Mouse (Mus musculus): ENCODE measurements around the gene Ephb2.

The Ephb2 gene

DNA sequence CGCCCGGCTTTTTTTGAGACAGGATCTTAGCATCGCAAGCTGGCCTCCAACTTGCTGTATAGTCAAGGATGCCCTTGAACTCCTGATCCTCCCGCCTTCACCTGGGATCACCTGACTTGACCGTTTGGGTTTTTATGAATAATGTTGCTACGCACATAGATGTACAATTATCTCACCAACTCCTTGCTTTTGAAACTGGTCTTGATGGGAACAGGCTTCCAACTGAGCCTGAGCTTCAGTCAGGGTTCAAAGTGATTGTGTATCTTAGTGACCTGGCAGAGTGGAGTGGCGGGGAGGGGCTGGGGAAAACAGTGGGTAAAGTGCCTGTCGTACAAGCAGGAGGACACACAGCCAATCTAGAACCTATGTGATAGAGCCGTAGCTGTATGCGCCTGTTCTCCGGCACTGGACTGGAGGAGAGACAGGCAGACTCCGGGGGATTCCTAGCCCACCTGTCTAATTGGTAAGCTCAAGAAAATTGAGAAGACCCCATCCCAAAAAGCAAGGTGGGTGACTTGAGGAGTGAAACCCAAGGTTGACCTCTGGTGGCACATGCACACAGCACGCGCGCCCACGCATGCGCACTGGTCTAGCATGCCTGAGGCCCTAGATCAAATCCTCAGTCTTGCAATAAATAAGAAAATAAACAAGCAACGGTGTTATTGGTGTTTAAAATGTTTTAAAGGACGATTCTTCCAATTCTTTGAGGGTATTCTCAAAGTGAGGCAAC, 229.9 kb downstream of the Ephb2 start:
- in situ Hi-C loops (cut with MboI, MseI) = no loop called here

DNA sequence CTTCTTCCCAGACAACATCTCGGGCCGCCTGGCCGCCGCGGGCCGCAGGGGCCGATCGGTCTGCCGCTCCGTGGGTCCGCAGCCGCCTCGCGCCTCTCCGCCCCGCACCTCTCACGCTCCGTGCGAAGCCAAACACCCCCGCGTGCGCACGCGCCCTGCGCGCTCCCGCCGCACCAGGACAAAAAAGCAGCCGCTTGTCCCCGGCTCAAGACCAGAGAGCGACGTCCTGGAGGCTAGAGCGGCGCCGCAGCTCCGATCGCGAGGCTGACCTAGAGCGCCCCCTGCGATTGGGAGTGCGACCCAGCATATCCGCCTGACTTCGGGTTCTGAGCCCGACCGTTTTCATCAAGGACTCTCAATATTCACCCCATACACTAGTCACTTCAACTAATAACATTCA, 233.2 kb downstream of the Ephb2 start, which contains the start of gene Kdm1a:
Gene Kdm1a (minus strand): TSS at position 156 of the 400 bp plus-strand sequence.
- in situ Hi-C loops (cut with MboI, MseI) = no loop called here

DNA sequence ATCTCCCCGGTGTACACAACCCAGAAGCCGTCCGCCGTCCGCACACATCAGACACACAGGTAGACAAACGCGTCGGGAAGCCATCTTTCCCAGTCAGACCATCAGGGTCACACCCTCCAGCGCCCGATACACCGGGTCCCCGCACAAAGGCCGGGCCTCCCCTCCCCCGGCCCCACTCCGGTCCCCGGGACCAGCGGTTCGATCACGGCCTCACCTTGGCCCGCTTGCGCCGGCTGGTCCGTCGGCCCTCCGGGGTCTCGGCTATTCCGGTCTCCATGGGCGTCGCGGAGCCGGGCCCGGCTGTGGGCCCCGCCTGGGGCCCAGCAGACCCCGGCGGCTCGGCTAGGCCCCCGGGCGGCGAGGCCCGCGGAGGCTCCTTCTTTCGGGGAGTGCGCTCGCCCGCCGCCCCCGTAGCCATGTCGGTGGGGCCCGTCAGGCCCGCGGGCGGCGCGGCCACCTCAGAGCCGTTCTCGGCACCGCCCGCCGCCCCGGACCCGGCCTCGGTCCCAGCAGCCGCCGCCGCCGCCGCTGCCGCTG, 233.7 kb downstream of the Ephb2 start:
- in situ Hi-C loops (cut with MboI, MseI) = no loop called here

DNA sequence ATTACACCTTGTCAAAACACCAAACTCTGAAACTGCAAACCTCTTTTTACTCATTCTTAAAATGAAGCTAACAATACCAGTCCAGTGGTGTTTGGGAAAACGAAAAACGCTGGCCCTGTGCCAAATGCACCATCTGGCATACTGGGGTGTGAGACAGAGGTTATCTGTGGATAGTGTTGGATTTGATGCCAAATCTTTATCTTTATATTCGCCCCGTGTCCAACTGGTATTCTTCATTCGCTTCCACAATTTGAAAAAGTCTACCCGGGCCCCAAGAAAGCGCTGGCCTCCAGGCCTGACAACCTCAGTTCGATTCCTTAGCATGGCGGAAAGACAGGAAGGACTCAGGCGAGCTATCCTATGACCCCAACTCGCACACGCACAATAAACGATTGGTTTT, 234.3 kb downstream of the Ephb2 start:
- in situ Hi-C loops (cut with MboI, MseI) = no loop called here

DNA sequence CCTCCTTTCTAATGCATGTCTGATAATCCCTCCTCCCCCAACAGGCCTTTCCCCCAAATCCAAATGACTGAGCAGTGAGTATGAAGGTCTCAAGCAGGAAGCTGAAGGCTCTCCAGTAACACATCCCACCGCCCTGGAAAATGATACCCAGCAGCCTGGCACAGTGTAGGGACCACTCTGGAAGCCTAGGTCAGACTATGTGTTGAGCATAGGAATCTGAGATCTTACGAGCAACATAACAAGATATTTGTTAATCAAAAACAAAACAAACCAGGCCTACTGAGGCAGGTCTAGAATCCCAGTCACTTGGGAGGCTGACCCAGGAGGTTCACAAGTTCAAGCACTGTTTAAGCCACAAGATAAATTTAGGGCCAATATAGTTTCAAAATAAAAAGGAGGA, 235.3 kb downstream of the Ephb2 start:
- in situ Hi-C loops (cut with MboI, MseI) = no loop called here

DNA sequence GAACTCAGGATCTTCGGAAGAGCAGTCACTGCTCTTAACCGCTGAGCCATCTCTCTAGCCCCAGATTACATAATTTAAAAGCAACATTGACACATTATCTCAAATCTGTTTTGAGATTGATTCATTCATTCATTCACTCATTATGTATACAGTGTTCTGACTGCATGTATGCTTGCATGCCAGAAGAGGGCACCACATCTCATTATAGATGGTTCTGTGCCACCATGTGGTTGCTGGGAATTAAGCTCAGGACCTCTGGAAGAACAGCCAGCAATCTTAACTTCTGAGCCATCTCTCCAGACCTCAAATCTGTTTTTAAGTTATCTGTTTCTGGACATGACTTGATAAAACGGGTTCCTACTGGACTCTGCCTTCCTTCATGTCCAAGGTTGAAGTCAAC, 235.9 kb downstream of the Ephb2 start:
- in situ Hi-C loops (cut with MboI, MseI) = no loop called here

DNA sequence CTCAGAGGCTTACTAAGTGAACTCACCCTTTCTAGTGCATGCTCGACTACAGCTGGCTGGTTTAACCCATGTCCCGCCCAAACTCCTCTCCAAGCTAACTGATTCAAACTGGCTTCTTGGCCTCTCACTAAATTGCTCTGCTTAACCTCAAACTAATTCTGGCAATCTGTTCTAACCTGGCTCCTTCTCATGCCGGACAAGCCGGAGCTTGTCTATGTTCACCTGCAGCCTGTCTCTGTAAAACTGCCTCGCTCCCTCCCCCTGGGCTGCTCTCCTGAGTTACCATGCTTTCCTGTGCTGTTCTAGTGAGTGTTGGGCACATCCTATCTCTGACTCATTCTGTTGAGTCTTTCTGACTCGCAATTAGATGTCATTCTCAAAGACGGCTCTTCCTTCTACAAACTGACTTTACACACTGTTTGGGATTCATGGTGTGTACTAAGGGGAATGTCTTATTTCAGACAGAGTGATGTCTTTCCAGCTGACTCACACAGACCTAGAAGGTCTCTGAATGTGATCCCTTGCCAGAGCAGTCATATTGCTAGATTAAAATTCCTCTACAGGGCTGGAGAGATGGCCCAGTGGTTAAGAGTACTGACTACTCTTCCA, 237.4 kb downstream of the Ephb2 start:
- in situ Hi-C loops (cut with MboI, MseI) = no loop called here
